Mouse (Mus musculus): ENCODE measurements at regions not wholly inside any gene's neighbourhood (a gene's known extent, or its start where the extent isn't known, plus 50 kb on each side); places are given as distances from the start of the nearest gene placed in this dataset.

DNA sequence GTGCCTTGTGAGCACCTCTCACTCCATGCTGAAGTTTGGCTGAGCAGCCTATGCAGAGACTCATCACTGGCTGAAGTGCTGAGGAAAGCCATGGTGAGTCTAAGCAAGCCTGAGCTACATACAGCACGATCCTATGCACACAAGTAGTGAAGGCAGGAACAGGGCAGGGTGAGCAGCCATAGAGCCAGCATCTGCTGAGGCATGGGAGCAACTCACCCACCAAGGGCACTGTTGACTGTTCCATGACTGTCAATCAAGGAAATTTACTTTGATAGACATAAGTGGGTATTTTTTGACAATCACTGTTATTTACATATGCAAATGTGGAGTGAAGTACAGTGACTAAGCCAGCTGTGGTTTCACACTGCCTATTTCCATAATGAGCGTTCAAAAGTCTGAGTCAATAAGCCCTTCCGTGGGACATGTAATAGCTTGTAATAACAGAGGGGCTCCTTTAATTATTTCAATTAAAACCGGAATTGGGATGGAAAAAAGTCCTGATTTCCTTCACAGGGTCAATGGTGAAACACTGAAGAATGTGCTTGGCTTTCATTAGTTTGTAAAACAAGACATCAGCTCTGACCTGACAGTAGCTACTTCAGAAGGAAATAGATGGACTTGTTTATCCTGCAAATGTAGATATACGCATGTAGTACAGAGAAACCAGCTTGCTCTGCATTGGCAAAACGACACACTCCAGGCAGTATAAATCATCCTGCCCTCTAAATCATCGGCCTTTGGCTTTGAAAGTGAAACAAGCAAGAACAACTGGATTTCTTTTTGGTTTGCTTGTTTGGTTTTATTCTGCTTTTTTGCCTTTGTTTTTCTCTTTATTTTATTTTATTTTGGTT lies 62.1 kb downstream of the Tuba3b start:
- peak; percentile 69 for DNase-seq (ENCODE audit: low spot score)

- peak; percentile 49 for DNase-seq (ENCODE audit: low spot score)
Measured at GRCm38 (mm10) chr6:145679516-145679915, 64.0 kb downstream of the Tuba3b start.

- no peak for DNase-seq (ENCODE audit: low spot score)
Measured at GRCm38 (mm10) chr6:145687073-145687472, 59.5 kb upstream of the Rassf8 start.

DNA sequence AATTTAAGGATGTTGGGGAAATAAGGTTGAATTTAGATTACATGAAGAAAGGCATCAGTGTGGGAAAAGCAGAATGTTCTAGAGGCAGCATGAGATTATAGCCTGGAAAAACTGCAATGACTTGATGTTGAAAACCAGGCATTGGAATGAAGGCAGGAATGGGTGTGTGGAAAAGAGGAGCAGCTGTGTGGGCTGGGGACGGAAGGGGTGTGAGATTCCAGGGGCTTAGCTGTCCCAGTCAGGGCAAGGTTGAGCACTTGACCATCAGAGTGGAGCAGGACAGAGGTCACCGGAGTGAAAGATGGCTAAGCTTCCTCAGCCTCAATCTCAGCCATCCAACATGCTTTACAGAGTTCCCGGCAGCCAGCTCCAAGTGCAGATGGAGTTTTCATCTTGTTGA lies 54.9 kb upstream of the Rassf8 start:
- DNase-seq (ENCODE audit: low spot score): peak; percentile 61

DNA sequence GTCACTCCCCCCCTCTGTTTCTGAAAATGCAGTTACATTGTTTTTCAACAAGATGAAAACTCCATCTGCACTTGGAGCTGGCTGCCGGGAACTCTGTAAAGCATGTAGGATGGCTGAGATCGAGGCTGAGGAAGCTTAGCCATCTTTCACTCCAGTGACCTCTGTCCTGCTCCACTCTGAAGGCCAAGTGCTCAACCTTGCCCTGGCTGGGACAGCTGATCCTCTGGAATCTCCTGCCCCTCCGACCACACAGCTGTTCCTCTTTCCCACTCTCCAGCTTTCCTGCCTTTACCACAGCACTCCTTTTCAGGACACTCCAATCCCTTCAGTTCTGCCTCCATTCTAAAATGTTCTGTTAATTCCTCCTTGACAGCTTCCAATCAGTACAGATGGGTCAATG lies 51.7 kb upstream of the Rassf8 start:
- peak; percentile 69 for DNase-seq (ENCODE audit: low spot score)

Measured in adipocyte (in vitro differentiated cells).